Mouse (Mus musculus) kidney, postnatal 10 days (tissue): ENCODE measurements around the gene Vps36.

Source experiments
- DNase-seq: peaks from one replicate; pipeline ENCODE4 v3.0.0; 2021; ENCODE audit warnings: mixed read lengths

The Vps36 gene

DNA sequence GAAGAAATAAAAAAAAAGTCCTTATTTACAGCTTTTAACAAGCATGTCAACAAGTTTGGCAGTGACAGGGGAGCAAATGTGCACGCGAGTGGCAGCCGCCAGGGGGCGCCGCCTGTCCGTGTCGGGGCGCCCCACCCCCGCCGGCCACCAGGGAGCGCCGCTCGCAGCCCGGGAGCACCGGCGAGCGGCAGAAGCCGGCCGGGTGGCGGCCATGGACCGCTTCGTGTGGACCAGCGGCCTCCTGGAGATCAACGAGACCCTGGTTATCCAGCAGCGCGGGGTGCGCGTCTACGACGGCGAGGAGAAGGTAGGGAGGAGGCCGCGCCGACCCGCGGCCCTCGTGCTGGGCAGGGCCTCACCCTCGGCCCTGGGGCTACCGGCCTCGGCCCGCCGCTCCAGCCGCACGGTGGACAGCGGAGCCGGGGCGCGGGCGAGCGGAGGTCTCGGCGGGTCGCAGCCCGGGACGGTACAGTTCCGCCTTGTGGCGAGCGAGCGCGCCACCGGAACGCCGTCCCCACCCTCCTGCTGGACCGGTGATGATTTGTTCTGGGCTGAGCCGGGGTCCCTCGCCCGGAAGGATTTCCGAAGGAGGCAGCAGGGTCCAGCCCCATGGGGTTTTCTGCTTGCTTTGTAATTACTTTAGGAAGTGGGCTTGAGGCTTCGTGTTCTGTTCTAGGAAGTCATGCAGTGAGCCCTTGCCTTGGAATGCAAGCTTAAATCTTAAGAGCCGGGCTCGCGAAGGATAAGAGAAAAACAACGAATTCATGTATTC is at the start of gene Vps36:
Gene Vps36, plus strand, starts transcription at position 150 of the 772 bp plus-strand sequence.
- peak; percentile 94 for DNase-seq

DNA sequence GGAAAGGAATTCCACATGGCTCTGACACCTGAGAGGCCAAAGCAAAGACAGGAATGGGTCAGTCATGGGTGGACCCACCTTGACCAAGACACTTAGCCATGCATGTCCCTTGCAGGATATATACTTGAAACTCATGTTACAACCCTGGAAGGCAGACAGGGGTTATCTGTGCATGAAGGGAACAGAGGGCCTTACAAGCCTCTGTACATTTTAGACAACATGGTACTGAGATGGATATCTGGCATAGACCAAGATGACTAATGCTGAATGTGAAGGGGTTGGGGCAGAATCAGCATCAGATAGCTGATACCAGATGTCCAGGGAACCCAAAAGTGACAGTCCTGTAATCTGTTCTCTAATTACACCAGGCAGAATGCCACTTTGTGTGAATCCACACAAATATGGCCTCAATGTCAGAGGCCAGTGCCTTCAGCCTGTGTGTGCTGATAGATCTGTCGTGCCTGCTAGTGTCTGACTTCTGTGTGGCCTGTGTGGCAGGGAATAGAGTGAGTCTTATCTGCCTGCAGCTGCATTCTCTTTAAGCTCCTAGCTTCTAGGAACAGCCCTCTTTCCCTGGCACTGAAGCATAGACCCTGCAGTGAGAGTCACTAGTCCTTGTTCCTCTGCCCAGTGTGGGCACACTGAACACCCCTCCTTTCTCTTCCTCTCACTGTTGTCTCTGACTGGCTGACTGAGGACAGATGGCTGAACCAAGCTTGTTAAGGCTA is 48.7 kb upstream of the Vps36 start:
- DNase-seq, result no peak

DNA sequence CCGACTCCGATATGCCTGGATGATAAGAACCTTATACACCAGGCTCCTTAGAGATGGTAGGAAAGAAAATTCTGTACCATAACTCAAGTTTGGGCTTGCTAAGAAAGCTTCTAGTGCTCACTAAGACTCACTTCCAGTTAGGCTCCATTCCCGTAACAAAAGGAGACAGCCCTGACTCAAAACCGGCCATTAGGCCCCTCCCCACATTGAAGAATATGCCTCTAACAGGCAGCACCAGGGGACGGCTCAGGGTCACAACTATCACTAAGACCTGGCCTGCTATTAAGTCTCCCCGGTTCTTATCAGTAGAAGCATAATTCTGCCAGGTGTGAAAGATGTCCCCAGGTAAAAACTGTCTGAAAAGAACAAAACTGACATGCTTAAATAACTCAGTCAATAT is 46.8 kb upstream of the Vps36 start:
- DNase-seq, result no peak

DNA sequence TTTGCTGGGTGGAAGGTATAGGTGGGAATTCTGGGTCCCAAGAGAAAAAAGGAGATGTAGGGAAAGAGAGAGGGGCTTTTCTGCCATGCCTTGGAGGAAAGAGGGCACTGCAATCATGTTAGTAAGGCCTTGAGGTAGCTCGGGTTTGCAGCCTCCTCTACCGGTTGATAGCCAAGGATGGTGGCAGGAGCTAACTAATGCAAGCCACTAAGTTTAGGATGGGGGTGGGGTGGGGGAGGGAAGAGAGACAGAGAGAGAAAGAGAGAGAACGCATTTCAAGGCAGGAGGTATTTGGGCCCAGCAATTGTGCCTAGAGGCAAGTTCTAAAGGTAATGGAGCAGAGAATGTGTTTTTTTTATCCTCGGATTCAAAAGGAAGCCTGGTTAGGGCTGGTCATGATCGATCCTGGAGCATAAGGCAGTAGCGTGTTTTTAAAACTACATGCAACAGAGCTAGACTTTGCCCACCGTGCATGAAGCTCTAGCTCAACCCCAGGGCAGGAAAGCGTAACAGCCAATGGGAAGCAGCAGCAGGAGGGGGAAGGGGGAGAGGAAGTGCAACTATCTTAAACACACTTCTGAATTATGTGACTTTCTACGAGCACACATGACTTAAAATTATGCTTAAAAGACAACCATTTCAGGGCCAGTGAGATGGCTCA is 44.8 kb upstream of the Vps36 start:
- no peak for DNase-seq

DNA sequence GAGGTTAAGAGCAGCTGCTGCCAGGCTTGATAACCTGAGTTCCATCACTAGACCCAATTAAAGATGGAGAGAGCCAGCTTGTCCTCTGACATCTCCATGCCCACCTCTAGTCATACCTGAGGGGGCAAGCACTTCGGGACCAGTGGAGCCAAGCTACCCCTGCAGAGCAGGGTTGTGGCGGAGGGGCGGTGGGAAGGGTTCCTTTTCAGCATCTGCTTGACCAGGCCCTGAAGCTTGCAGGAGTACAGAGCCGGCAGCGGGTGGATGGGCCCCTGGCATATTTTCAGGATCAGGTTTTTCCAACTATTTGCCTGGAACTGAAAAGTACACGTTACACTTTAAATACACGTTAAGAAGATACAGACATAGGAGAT is 44.3 kb upstream of the Vps36 start:
- no peak for DNase-seq

DNA sequence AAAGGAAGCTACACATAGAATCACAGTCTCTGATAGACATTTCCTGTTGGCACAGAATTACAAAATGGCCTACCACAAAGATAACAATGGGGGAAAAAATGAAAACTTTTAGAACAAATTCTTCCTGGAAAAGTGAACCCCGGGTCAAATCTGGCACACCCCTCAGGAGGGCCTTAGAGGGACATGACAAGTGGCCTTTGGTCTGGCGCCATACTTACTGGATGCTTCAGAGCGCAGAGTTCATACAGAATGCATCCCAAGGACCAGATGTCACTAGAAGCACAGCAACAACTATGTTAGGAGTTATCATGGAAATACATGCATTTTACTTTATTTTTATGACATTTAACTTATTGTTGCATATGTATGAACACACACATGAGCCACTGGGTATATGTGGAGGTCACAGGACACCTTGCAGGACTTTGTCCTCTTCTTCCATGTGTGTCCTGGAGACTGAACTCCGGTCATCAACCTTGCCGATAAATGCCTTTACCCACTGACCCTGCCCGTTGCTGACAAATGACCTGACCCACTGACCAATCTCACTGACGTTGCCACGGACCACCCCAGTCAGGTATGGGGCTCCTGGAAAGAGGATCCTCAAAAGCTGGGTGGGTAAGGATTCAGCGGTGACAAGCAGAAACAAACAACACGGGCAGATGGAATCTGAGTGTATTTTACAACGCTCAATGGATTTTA is 42.8 kb upstream of the Vps36 start:
- DNase-seq, result no peak

DNA sequence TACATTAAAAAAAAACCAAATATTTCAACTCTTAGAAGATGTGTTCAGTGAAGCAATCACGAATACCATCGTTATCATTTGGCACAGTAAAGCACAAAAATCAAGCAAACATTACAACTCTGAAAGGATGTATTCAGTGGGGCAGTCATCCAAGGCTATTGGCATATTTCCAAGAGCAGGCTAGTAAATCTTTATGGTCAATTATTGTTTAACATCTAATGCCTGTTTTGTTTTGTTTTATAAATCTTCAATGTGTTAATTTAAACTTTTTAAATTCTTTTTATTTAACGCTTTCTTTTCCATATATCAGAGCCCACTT is 42.3 kb upstream of the Vps36 start:
- peak; percentile 49 for DNase-seq

DNA sequence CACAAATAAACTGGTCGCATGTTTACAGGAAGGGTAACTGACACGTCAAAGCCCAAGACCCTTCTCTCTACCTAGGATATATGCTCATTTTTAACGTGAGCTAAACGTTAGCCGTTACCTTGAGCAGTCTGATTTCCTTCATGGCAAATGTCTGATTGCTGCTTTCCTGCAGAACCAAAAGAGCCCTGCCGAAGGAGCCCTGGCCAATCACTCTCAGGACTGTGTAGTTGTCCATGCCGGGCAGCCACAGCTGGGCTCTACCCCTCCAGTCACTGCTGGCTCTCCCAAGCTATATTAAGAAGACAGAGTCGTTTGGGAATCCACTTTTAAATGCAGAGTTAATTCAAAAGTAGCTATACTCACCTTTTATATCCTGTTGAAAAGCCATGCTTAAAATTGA is 30.4 kb upstream of the Vps36 start:
- no peak for DNase-seq

DNA sequence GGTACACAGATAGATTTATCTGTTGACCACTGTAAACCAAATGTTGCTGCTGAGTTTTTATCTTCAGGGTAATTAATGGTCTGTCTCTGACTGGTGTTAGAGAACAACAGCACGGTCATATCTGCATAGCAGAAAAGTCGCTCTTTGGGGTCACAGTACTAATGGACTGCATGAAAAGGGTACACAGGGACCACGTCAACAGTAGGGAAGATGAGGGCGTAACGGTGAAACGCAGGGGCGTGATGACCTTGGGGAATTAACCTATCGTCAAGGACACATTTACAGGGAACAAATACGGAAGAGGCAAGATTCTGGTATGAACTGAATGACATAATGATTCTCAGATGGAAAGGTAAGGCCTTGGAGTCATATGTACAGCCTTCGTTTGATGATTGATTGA is 28.2 kb upstream of the Vps36 start:
- no peak for DNase-seq

DNA sequence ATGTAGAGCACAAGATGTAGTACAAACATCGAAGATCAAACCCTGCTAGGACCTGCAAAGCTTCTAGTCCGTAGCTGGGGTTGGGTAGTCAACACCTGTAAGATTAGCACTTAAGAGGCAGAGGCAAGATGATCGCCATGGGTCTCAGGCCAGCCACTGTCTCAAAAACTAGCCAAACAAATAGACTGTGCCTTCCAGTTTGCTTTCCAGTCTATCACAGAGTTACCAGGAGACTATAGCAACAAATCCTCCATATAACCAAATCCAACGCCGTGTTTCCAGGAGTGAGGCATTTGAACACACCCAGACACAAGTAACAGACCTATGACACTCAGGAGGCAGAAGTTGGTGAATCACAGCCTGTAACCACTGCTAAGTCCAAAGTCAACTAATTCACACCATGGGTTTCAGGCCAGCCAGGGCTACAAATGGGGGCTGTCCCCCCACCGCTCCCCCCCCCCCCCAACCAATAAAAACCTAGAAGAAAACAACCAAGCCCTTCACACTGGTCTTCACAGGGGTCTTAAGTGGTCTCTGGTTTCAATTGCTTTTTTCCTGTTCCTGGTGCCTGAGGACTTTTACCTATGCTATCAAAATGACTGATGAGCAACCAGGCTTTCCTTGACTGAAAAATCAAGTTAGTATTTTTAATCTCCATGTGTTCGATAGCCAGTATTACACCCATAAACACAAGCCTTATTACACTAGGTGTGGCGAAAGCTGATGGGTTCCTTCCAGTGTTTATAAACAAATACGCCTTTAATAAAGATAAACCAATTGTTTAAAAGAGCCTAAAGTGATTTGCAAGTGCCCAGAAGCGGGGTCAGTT is 27.1 kb upstream of the Vps36 start:
- no peak for DNase-seq

DNA sequence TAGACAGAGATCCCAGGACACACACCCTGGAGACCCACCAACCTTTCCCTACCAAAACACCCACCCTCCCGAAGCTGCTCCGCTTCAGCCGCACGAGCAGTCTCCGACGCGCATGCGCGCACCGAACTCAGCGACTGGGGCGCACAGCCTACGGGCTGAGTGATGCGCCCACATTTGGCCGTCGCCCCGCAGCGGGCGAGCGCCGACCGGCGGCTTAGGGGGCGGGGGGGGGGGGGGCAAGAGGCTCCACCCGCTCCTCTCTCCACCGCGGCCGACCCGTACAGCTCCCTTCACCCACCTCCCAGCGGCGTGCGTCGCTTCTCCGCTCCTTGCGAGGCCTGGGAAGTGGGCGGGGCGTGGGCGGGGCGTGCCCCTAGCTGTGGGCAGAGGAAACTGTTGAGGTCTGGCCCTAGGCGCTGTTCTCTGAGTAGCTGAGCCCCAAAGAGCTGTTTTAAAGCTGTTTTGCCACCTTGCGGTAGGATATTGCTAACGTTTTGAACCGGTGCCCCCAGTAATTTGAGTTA is 26.5 kb upstream of the Vps36 start, which contains the start of gene Nek3:
Gene Nek3, minus strand, starts transcription at position 356 of the 524 bp plus-strand sequence.
- peak; percentile 92 for DNase-seq

DNA sequence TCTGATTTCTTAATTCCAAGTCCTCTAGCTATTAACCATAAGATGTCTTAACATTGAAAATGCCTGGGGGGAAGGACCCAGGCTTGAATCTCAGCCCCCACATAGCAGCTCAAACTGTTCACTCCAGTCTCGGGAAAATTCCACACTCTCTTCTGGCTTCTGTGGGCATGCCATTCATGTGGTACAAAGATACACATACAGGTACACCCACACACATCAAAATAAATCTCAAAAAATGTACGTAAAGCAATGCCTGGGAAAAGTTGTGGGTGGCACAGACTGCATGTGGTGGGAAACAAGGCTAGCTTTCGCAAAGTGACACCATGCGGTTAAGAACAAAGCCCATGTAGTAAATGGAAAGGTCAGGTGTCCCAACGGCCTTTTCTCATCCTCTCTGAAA is 23.4 kb upstream of the Vps36 start:
- DNase-seq, result no peak

DNA sequence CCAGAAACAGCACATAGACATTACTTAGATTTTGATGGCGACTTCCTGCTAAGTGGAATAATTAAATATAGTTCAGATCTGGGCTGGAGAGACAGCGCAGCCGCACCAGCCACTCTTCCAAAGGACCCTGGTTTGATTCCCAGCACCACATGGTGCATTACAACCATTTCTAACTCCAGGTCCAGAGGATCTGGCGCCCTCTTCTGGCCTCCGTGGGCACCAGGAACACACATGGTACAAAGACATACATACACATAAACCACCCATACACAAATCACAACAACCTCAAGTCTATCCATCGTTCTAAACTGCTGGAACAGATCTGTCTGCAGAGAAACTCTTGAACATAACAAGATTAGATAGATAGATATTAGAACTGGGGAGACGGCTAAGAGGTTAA is 16.6 kb upstream of the Vps36 start:
- no peak for DNase-seq

DNA sequence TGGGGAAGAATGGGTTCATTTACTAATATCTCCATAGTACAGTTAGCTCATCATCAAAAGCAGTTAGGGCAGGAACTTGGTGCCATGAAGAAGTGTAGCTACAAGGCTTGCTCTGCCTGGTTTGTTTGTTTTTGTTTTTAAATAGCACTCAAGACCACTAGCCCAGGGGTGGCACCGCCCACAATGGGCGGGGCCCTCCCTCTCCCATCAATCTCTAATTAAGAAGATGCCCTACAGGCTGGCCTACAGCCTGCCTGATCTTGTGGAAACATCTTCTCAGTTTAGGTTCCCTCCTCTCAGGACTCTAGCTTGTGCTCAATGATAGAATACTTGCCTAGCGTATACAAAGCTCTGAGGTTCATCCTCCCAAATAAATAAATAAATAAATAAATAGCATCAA is 7.7 kb upstream of the Vps36 start:
- peak; percentile 24 for DNase-seq

DNA sequence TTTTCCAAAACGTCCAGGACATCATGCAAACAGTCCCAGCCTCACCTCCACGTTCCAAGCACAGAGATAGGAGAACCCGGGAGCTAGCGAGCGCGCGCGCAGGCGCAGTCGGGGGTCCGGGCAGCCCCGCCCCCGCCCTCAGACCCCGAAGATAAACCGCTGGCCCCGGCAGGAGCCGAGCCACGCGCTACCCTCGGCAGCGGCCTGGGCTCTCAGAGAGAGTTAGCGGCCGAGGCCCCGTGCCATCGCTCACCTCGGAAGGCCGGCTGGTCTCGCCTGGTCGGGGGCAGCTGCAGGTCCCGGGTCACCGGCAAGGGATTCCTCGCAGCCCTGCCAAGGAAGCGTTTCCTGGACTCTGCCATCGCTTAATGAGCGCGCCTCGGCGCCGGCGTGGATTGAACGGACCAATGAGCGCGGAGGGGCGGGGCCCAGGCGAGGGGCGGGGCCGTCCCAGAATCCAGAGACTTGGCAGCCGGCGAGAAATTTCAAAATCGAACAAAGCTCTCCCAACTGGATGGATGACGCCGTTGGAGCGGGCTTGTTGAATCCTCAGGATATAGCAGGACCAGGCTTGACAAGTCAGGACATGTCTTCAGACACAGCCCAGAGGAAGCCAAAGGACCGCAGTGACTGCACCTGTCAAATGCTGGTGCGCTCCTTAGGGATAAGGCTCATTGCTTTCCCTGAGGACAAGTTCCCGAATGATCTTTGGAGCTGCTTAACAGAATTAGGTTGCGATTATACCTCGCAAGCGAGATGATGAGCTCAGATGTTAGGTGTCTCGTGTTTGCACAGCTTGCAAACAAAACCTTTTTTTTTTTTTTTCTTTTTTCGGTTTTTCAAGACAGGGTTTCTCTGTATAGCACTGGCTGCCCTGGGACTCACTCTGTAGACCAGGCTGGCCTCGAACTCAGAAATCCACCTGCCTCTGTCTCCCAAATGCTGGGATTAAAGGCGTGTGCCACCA is 6.9 kb upstream of the Vps36 start, which contains the start of gene Ckap2:
Gene Ckap2, minus strand, starts transcription at position 389 of the 967 bp plus-strand sequence.
- DNase-seq, result peak; percentile 97

DNA sequence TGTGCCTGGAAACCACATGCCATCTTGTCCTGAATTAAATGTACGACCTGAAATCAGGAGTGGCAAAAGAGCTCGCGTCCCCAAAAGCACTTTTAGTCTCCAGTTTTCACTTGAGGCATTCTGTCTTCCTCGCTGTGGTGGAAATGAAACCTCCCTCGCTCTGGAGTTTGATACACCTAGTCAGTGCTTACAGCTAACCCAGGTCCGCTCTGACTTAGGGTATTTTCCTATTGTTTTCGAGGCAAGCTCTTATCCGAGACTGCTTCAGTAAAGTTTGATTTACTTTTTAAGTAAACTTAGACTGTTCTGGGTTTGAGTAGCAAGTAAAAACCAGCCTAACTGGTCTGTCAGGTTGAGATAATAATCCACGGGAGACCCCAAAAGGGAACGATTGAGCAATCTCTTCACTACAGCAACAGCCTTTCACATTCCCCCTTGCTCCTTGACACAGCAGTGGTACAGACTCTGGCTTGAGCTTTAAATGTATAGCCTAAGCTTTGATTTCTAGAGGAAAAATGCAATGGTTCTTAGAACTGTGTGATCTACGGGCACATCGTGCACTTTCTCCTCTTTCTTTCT is 912 bp downstream of the Vps36 start:
- DNase-seq, result no peak

DNA sequence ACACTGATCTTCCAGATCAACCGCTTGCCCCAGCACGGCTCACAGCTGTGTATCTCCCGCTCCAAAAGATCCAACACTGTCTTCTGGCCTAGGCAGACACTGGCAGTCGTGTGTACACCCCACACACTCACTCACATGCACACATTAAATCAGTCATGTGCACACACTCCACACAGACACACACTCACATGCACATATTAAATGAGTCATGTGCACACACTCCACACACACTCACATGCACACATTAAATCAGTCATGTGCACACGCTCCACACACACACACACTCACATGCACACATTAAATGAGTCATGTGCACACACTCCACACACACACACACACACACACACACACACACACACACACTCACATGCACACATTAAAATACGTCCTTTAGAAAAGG is 5.3 kb downstream of the Vps36 start:
- DNase-seq, result no peak

DNA sequence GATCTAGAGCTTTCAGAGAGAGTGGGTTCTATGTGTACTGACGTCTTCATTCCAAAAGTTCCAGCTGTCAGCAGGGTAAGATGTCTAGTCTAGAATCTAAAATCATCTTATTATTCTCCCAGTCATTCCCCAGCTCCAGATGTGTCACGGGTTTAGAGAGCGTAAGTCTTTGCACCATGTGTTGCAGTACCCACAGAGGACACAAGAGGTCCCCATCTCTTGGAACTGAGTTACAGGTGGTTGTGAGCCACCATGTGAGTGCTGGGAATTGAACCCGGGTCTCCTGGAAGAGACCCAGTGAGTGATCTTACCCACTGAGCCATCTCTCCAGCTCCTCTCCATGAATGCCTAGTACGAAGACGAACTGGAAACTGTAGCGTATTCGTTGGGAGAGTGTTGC is 6.9 kb downstream of the Vps36 start:
- DNase-seq, result no peak

DNA sequence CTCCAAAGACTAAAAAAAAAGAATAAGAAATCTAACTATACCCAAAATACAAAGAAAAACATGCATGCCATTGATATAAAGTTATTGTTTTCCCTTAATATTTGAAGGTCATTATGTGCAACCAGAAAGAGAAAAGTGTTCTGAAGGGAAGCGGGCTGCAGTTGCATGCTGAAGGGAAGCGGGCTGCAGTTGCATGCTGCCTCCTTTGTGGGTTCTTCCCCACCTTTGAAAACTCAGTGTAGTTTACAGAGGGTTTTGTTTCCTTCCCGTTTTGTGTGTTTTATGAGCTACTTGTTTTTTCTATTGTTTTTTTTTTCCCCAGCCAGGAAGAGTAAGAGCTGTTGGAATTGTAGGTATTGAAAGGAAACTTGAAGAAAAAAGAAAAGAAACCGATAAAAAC is 14.9 kb downstream of the Vps36 start:
- no peak for DNase-seq

DNA sequence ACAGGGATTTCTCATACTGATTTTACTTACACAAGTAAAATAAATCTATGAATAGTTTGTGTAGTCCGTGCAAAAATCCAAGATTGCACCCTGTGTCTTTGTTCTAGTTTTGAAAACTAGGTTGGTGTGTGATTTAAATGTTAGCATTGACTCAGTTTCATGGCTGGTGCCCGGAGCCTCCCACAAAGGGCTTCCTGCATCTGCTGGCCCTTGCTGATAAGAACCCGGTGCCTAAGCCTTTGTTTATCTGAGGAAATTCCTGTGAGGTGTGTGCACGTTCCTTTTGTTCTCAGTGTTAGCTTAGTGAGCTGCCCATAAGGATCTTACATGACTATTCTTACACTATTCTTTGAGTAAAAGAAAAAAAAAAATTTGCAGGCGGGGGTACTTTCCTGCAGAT is 16.4 kb downstream of the Vps36 start:
- DNase-seq, result peak; percentile 42

DNA sequence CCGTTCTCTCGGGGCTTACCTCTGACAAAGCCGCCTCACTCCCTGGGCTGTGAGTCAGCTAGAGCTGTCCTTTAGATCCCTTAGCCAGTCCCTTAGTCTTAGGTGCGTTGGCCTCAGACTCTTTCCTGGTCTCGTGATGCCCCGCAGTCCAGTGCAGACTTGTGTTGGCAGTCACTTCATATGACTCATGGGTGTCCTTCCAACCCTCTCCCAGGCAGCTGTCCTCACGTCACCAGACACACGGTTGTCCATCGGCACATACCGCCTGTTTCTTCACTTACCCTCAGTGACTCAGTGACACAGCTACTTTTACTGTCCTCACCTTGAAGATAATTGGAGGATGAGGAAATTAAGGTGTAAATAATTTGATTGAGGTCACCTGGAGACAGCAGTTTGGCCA is 22.2 kb downstream of the Vps36 start:
- no peak for DNase-seq
